Comparison of ENCODE assay signal across 8 mouse cellular contexts in the genomic region with DNA sequence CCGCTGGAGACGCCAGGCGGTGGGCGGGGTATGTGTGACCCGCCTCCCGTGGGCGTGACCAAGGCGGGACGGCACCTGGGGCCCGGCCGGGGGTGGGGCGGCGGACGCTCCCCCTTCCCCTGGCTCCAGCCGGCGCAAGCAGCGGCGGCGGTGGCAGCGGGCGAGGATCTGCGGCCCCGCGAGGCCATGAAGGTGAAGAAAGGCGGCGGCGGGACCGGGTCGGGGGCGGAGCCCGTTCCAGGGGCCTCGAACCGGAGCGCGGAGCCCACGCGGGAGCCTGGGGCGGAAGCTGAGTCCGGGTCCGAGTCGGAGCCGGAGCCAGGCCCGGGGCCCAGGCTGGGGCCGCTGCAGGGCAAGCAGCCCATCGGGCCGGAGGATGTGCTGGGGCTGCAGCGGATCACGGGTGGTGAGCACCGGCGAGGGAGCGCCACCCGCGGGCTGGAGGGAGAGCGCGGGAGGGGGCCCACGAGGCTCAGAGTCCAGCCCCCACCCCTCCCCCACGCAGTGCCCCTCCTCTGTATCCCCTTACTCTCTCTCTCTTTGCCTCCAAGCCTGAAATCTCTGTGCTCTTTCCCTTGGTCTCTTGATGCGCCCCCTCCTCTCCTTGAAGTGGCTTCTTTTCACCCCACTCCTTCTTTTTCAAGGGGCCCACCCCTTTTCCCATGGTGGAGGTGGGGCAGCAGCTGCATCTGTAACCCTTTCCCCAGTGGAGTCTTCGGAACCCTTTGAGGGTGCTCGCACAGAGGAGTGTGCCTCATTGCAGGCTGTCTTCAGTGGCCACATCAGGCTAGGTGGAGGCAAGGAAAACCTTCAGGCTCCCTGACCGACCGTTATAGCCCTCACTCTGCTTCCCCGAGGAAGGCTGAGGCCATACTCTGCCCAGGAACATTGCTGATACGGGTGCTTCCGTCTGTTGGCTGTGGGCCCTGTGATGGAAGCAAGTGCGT. TPM values are rescaled to one million over a fixed set of nuclear protein-coding genes. Genes with fewer than 3 reads are reported as not detected.
DNase-seq lines count a peak whose midpoint lies in the region; ATAC-seq and TF ChIP-seq lines count a peak whose summit lies in the region.

A gene (plus strand): TSS at position 102 of the 947 bp plus-strand sequence.

- 2% methylated on average over 52 of the region's 66 CpGs for WGBS in heart, embryonic 16.5 days
- 1% methylated on average over 60 of the region's 66 CpGs for WGBS in liver, embryonic 15.5 days (ENCODE audit: insufficient replicate concordance)
- WGBS in neural tube, embryonic 11.5 days = 1% methylated on average over 63 of the region's 66 CpGs
- WGBS in stomach, embryonic 16.5 days = under 1% methylated on average over 62 of the region's 66 CpGs

- ATAC-seq in erythroid progenitor cell, adult 5-6 weeks (replicated peaks; ENCODE audit: low FRiP score, poor library complexity, severe bottlenecking) = peak; percentile 76
- peak; percentile 82 for ATAC-seq in heart, embryonic 16.5 days (replicated peaks; ENCODE audit: extremely low read depth, insufficient read depth, low FRiP score)
- peak; percentile 51 for ATAC-seq in liver, embryonic 15.5 days (ENCODE audit: insufficient read depth)
- peak; percentile 73; the same call in 1 of the 2 replicates for ATAC-seq in neural tube, embryonic 11.5 days (ENCODE audit: insufficient read depth, low FRiP score, low TSS enrichment)
- peak; percentile 84 for ATAC-seq in stomach, embryonic 16.5 days (ENCODE audit: insufficient read depth, low FRiP score)

- H3K4me3 ChIP-seq in E14TG2a.4 (replicated peaks; ENCODE audit: low read length) = peak within 1 kb of the TSS; percentile 90
- peak within 1 kb of the TSS; percentile 72 for H3K4me3 ChIP-seq in brown adipose tissue, adult 24 weeks (ENCODE audit: insufficient read depth, low read depth, low read length)
- peak within 1 kb of the TSS; percentile 88 for H3K4me3 ChIP-seq in heart, embryonic 16.5 days (ENCODE audit: low read length)
- H3K4me3 ChIP-seq in liver, embryonic 15.5 days (replicated peaks) = peak within 1 kb of the TSS; percentile 84
- H3K4me3 ChIP-seq in neural tube, embryonic 11.5 days (ENCODE audit: low read depth, low read length) = peak within 1 kb of the TSS; percentile 80
- H3K4me3 ChIP-seq in stomach, embryonic 16.5 days (replicated peaks; ENCODE audit: low read length) = peak within 1 kb of the TSS; percentile 83

- H3K27ac ChIP-seq in brown adipose tissue, adult 24 weeks (replicated peaks; ENCODE audit: low read depth, low read length) = peak within 1 kb of the TSS; percentile 33
- H3K27ac ChIP-seq in heart, embryonic 16.5 days (ENCODE audit: low read length) = peak within 1 kb of the TSS; percentile 77
- H3K27ac ChIP-seq in liver, embryonic 15.5 days (replicated peaks) = peak within 1 kb of the TSS; percentile 89
- H3K27ac ChIP-seq in neural tube, embryonic 11.5 days (ENCODE audit: low read depth, low read length) = peak within 1 kb of the TSS; percentile 85
- H3K27ac ChIP-seq in stomach, embryonic 16.5 days (ENCODE audit: low read length) = peak within 1 kb of the TSS; percentile 85

- no peak for TF ChIP-seq CTCF in E14TG2a.4 (conservative IDR thresholded peaks at IDR 0.05; ENCODE audit: low read length)

- H3K4me2 ChIP-seq in heart, embryonic 16.5 days (ENCODE audit: low read depth, low read length) = peak within 1 kb of the TSS; percentile 93
- peak within 1 kb of the TSS; percentile 100 for H3K4me2 ChIP-seq in liver, embryonic 15.5 days
- peak within 1 kb of the TSS; percentile 92 for H3K4me2 ChIP-seq in neural tube, embryonic 11.5 days (ENCODE audit: low read depth)
- peak within 1 kb of the TSS; percentile 92 for H3K4me2 ChIP-seq in stomach, embryonic 16.5 days (ENCODE audit: low read depth, low read length)

- DNase-seq in kidney, postnatal 25 days = peak; percentile 79 to 89
- peak; percentile 89 for DNase-seq in neural tube, embryonic 11.5 days (ENCODE audit: low spot score)

- H3K27me3 ChIP-seq in E14TG2a.4 (ENCODE audit: insufficient read depth, low read length) = no peaks in the 10 kb centered on the region
- no peaks in the 10 kb centered on the region for H3K27me3 ChIP-seq in heart, embryonic 16.5 days (ENCODE audit: control insufficient read depth, insufficient read depth, low read length)
- H3K27me3 ChIP-seq in liver, embryonic 15.5 days = no peaks in the 10 kb centered on the region
- H3K27me3 ChIP-seq in neural tube, embryonic 11.5 days (ENCODE audit: control insufficient read depth, insufficient read depth, low read length) = no peaks in the 10 kb centered on the region
- no peaks in the 10 kb centered on the region for H3K27me3 ChIP-seq in stomach, embryonic 16.5 days (ENCODE audit: control insufficient read depth, insufficient read depth, low read length)

- no peaks in the 10 kb centered on the region for H3K9me3 ChIP-seq in E14TG2a.4 (ENCODE audit: low read length)
- H3K9me3 ChIP-seq in heart, embryonic 16.5 days (replicated peaks; ENCODE audit: control insufficient read depth, low read length) = no peaks in the 10 kb centered on the region
- no peaks in the 10 kb centered on the region for H3K9me3 ChIP-seq in liver, embryonic 15.5 days (replicated peaks)
- H3K9me3 ChIP-seq in neural tube, embryonic 11.5 days (ENCODE audit: control insufficient read depth, low read length) = no peaks in the 10 kb centered on the region
- H3K9me3 ChIP-seq in stomach, embryonic 16.5 days (replicated peaks; ENCODE audit: control insufficient read depth, low read length) = no peaks in the 10 kb centered on the region

- H3K9ac ChIP-seq in heart, embryonic 16.5 days (ENCODE audit: low read length) = peak within 1 kb of the TSS; percentile 92
- peak within 1 kb of the TSS; percentile 84 for H3K9ac ChIP-seq in liver, embryonic 15.5 days
- H3K9ac ChIP-seq in neural tube, embryonic 11.5 days (ENCODE audit: low read length) = peak within 1 kb of the TSS; percentile 92
- peak within 1 kb of the TSS; percentile 93 for H3K9ac ChIP-seq in stomach, embryonic 16.5 days (ENCODE audit: low read length)

- peaks cover 51% of the 10 kb centered on the region for H3K36me3 ChIP-seq in E14TG2a.4 (ENCODE audit: insufficient read depth, low read length)
- H3K36me3 ChIP-seq in heart, embryonic 16.5 days (ENCODE audit: control insufficient read depth, insufficient read depth) = peaks cover 10% of the 10 kb centered on the region
- H3K36me3 ChIP-seq in liver, embryonic 15.5 days (replicated peaks) = peaks cover 31% of the 10 kb centered on the region
- H3K36me3 ChIP-seq in neural tube, embryonic 11.5 days (ENCODE audit: control insufficient read depth, insufficient read depth, low read length) = peaks cover 11% of the 10 kb centered on the region
- 0 out of 2 replicates have a peak, but pooled peaks cover 2% of the 10 kb centered on the region for H3K36me3 ChIP-seq in stomach, embryonic 16.5 days (ENCODE audit: control insufficient read depth, insufficient read depth, low read length)

- peaks cover 66% of the 10 kb centered on the region for H3K4me1 ChIP-seq in E14TG2a.4 (replicated peaks; ENCODE audit: low read depth, low read length)
- peaks cover 28% of the 10 kb centered on the region for H3K4me1 ChIP-seq in brown adipose tissue, adult 24 weeks (ENCODE audit: control insufficient read depth, insufficient read depth, insufficient read length, low read length)
- peaks cover 35% of the 10 kb centered on the region for H3K4me1 ChIP-seq in heart, embryonic 16.5 days (ENCODE audit: control insufficient read depth, insufficient read depth, low read length)
- peaks cover 63% of the 10 kb centered on the region for H3K4me1 ChIP-seq in liver, embryonic 15.5 days (replicated peaks)
- H3K4me1 ChIP-seq in neural tube, embryonic 11.5 days (ENCODE audit: control insufficient read depth, insufficient read depth, low read length) = peaks cover 10% of the 10 kb centered on the region
- H3K4me1 ChIP-seq in stomach, embryonic 16.5 days (ENCODE audit: control insufficient read depth, insufficient read depth, low read length) = peaks cover 40% of the 10 kb centered on the region

RNA-seq across cellular contexts. Expression of the gene that starts here (rescaled TPM):
- 16.9 and 30.7 TPM in 2 replicates for polyA plus RNA-seq in brown adipose tissue, adult 24 weeks (2012; ENCODE audit: insufficient read depth, insufficient read length, missing spikeins)
- total RNA-seq in erythroid progenitor cell, adult 5-6 weeks (2015; ENCODE audit: low replicate concordance) = 17.2 and 20.9 TPM in 2 replicates
- 7.9 and 8.3 TPM in 2 replicates for total RNA-seq in erythroid progenitor cell, adult 5-6 weeks (2017; ENCODE audit: low replicate concordance)
- polyA plus RNA-seq in heart, embryonic 16.5 days (2015; fragmentation: Nextera tagmentation; extraction: Ambion mirVana) = 34.0 and 37.1 TPM in 2 replicates
- 27.4 and 29.4 TPM in 2 replicates for polyA plus RNA-seq in liver, embryonic 15.5 days (2015; fragmentation: Nextera tagmentation; extraction: Ambion mirVana)
- polyA plus RNA-seq in neural tube, embryonic 11.5 days (2014; fragmentation: Nextera tagmentation; extraction: Ambion mirVana) = 69.3 and 74.6 TPM in 2 replicates
- 24.3 and 27.5 TPM in 2 replicates for polyA plus RNA-seq in stomach, embryonic 16.5 days (2015; fragmentation: Nextera tagmentation; extraction: Ambion mirVana)

Comparison
In these comparisons a context has a peak if more than half of its experiments do, and no peak if none do; other contexts are left out.
1. Peak in every context shown above with its lines: DNase-seq, ATAC-seq, H3K4me3 ChIP-seq and H3K27ac ChIP-seq.
2. H3K27ac ChIP-seq: peak in every context shown above with its lines; median percentile 89 in liver, embryonic 15.5 days; 85 in neural tube, embryonic 11.5 days; 85 in stomach, embryonic 16.5 days; 77 in heart, embryonic 16.5 days; 33 in brown adipose tissue, adult 24 weeks.